Comparison of ENCODE assay signal across 11 mouse cellular contexts in genomic region chr1:89554969-89555856, GRCm38 (mm10).
A peak's percentile ranks its signal among the peaks of the same experiment; 100 is the strongest.
DNase-seq lines count a peak whose midpoint lies in the region; ATAC-seq and TF ChIP-seq lines count a peak whose summit lies in the region.
"Had no signal": no experiment of that assay in that cellular context is flagged by ENCODE, and none has a peak within 500 bp of the region (broad histone marks: within the 10 kb centered on the region; RNA-seq: fewer than 3 reads in every experiment).

No protein-coding gene starts in this region.

- H3K4me1 ChIP-seq in hindbrain, postnatal 0 days (ENCODE audit: insufficient read depth, low read length) = peaks cover 12% of the 10 kb centered on the region
- H3K4me1 ChIP-seq in forebrain, embryonic 14.5 days (ENCODE audit: control insufficient read depth, insufficient read depth, low read length) = peaks cover 12% of the 10 kb centered on the region

- no peak overlapping the region for H3K9ac ChIP-seq in hindbrain, postnatal 0 days (replicated peaks; ENCODE audit: low read length)
- no peak overlapping the region for H3K9ac ChIP-seq in forebrain, embryonic 14.5 days (ENCODE audit: low read length)
- H3K9ac ChIP-seq: liver, embryonic 15.5 days had no signal

- peak; percentile 66 for DNase-seq in adrenal gland, adult 2 months
- no peak for DNase-seq in adrenal gland, adult 18-20 months (ENCODE audit: low spot score in 2 of 2)
- peak; percentile 68 for DNase-seq in heart, adult 8-10 months (ENCODE audit: low spot score)
- DNase-seq in kidney, postnatal 25 days = peak; percentile 74 to 93
- DNase-seq in hindbrain, postnatal 0 days (ENCODE audit: low spot score) = no peak
- no peak for DNase-seq in yolk sac, embryonic 10.5 days (ENCODE audit: low spot score)
- DNase-seq in forebrain, embryonic 14.5 days (ENCODE audit: low spot score) = no peak
- DNase-seq: B cell, adult 2 months; embryo, embryonic 11 days had no signal

- WGBS in hindbrain, postnatal 0 days = 83% methylated on average over 18 of the region's 18 CpGs
- whole genome bisulfite sequencing in forebrain, embryonic 14.5 days = 89% methylated on average over 18 of the region's 18 CpGs

- no peaks in the 10 kb centered on the region for H3K27me3 ChIP-seq in C2C12 (ENCODE audit: control insufficient read depth, insufficient read depth, insufficient read length)
- H3K27me3 ChIP-seq in hindbrain, postnatal 0 days (ENCODE audit: insufficient read depth, low read length) = no peaks in the 10 kb centered on the region
- no peaks in the 10 kb centered on the region; the same call in 1 of the 2 replicates for H3K27me3 ChIP-seq in forebrain, embryonic 14.5 days (replicated peaks; ENCODE audit: control insufficient read depth, insufficient read depth, low read length)
- H3K27me3 ChIP-seq: liver, embryonic 15.5 days had no signal

- peaks cover 29% of the 10 kb centered on the region for H3K79me3 ChIP-seq in C2C12 (ENCODE audit: low read depth)

- no peak for TF ChIP-seq CTCF in C2C12 (IDR thresholded peaks at IDR 0.05; ENCODE audit: control insufficient read depth, insufficient read depth, insufficient read length)
- no peak for TF ChIP-seq CTCF in hindbrain, postnatal 0 days (IDR thresholded peaks at IDR 0.05; ENCODE audit: low read depth)

- no peaks in the 10 kb centered on the region for H3K36me3 ChIP-seq in C2C12 (ENCODE audit: control insufficient read depth, insufficient read depth)
- H3K36me3 ChIP-seq in hindbrain, postnatal 0 days (ENCODE audit: insufficient read depth, low read length) = no peaks in the 10 kb centered on the region
- no peaks in the 10 kb centered on the region for H3K36me3 ChIP-seq in forebrain, embryonic 14.5 days (ENCODE audit: control insufficient read depth, insufficient read depth, low read length)
- H3K36me3 ChIP-seq: liver, embryonic 15.5 days had no signal

- no peaks in the 10 kb centered on the region for H3K9me3 ChIP-seq in hindbrain, postnatal 0 days (ENCODE audit: low read length)
- H3K9me3 ChIP-seq in forebrain, embryonic 14.5 days (replicated peaks; ENCODE audit: control insufficient read depth, low read length) = no peaks in the 10 kb centered on the region
- H3K9me3 ChIP-seq: liver, embryonic 15.5 days had no signal

- ATAC-seq in hindbrain, postnatal 0 days = no peak
- ATAC-seq in forebrain, embryonic 14.5 days = no peak

- peaks cover 72% of the 10 kb centered on the region for H3K79me2 ChIP-seq in C2C12 (ENCODE audit: control insufficient read depth, insufficient read depth)

- no peak overlapping the region for H3K27ac ChIP-seq in hindbrain, postnatal 0 days
- no peak overlapping the region for H3K27ac ChIP-seq in forebrain, embryonic 14.5 days (ENCODE audit: low read depth, low read length)
- H3K27ac ChIP-seq: liver, embryonic 15.5 days had no signal

- H3ac ChIP-seq in C2C12 (ENCODE audit: control insufficient read depth, insufficient read length, low read depth) = no peak overlapping the region

- no peak overlapping the region for H3K4me3 ChIP-seq in C2C12 (ENCODE audit: insufficient read depth, poor library complexity, severe bottlenecking)
- H3K4me3 ChIP-seq in hindbrain, postnatal 0 days (ENCODE audit: low read length) = no peak overlapping the region
- no peak overlapping the region for H3K4me3 ChIP-seq in forebrain, embryonic 14.5 days (ENCODE audit: low read depth, low read length)
- H3K4me3 ChIP-seq: liver, embryonic 15.5 days had no signal

- no peak overlapping the region for H3K4me2 ChIP-seq in hindbrain, postnatal 0 days (ENCODE audit: low read depth, low read length)
- no peak overlapping the region for H3K4me2 ChIP-seq in forebrain, embryonic 14.5 days (ENCODE audit: low read length)
- H3K4me2 ChIP-seq: liver, embryonic 15.5 days had no signal

TF ChIP-seq in C2C12, 6 proteins besides CTCF, POLR2A, EP300 and RAD21:
- TF ChIP-seq MAX (IDR thresholded peaks at IDR 0.05) = no peak
- no peak for TF ChIP-seq MYOG (IDR thresholded peaks at IDR 0.05; ENCODE audit: control insufficient read depth, extremely low read depth, insufficient read length)
- peak; percentile 74 for TF ChIP-seq MYOD1 (IDR thresholded peaks at IDR 0.05; ENCODE audit: control insufficient read depth, insufficient read length, low read depth)
TF ChIP-seq in C2C12: peak in this region for 1.

Comparison
In these comparisons a context has a peak if more than half of its experiments do, and no peak if none do; other contexts are left out.
1. DNase-seq: peak in adrenal gland, adult 2 months (single experiment), heart, adult 8-10 months (single experiment) and kidney, postnatal 25 days (2 of 2); none in adrenal gland, adult 18-20 months (0 of 2), hindbrain, postnatal 0 days (single experiment), yolk sac, embryonic 10.5 days (single experiment) and forebrain, embryonic 14.5 days (single experiment).